Comparison of ENCODE assay signal across 26 mouse cellular contexts in the genomic region with DNA sequence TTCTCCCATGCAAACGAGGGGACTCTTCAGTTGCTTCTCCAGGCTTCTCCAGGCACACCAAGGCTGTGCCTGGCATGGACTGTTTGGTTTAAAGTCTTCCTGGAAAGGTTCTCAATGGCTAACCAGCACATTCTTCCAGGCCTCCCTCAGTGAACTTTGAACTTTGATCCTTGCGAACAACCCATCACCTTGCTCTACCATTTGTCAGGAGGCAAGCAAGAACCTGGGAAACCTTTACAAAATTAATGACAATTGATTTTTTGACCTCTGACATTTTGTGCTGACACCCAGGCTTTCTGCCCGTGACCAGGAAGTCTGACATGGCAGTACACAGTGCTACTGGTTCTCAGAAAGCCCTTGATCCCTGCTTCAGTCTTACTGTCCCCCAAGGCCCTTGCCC. TPM values are rescaled to one million over a fixed set of nuclear protein-coding genes. Genes with fewer than 3 reads are reported as not detected.
DNase-seq lines count a peak whose midpoint lies in the region; ATAC-seq lines count a peak whose summit lies in the region.
"Had no signal": no experiment of that assay in that cellular context is flagged by ENCODE, and none has a peak within 500 bp of the region (broad histone marks: within the 10 kb centered on the region; RNA-seq: fewer than 3 reads in every experiment).

No protein-coding gene starts in this region.

- peak overlapping the region; percentile 20; the same call in 1 of the 2 replicates for H3K27ac ChIP-seq in heart, embryonic 13.5 days (replicated peaks)
- peak overlapping the region; percentile 23; the same call in 1 of the 2 replicates for H3K27ac ChIP-seq in midbrain, embryonic 10.5 days (replicated peaks)
- H3K27ac ChIP-seq in midbrain, embryonic 15.5 days: no peak overlapping the region
- H3K27ac ChIP-seq: forebrain, embryonic 13.5 days; heart, embryonic 15.5 days; hindbrain, embryonic 14.5 days; limb, embryonic 13.5 days; liver, embryonic 14.5 days; midbrain, embryonic 13.5 days; neural tube, embryonic 12.5 days had no signal

- 77% methylated on average over 3 of the region's 3 CpGs for WGBS in heart, embryonic 13.5 days
- 75% methylated on average over 3 of the region's 3 CpGs for WGBS in midbrain, embryonic 10.5 days
- WGBS in midbrain, embryonic 15.5 days: 65% methylated on average over 3 of the region's 3 CpGs

- H3K4me3 ChIP-seq in heart, embryonic 13.5 days: no peak overlapping the region
- no peak overlapping the region for H3K4me3 ChIP-seq in midbrain, embryonic 10.5 days
- H3K4me3 ChIP-seq in midbrain, embryonic 15.5 days: no peak overlapping the region
- H3K4me3 ChIP-seq: forebrain, embryonic 13.5 days; heart, embryonic 15.5 days; limb, embryonic 13.5 days; midbrain, embryonic 13.5 days; neural tube, embryonic 12.5 days had no signal

- H3K27me3 ChIP-seq in heart, embryonic 13.5 days (replicated peaks): no peaks in the 10 kb centered on the region
- 0 out of 2 replicates have a peak, but pooled peaks cover 5% of the 10 kb centered on the region for H3K27me3 ChIP-seq in midbrain, embryonic 10.5 days (ENCODE audit: low read depth, poor library complexity, severe bottlenecking)
- no peaks in the 10 kb centered on the region for H3K27me3 ChIP-seq in midbrain, embryonic 15.5 days (replicated peaks)
- H3K27me3 ChIP-seq: CH12.LX; forebrain, embryonic 13.5 days; heart, embryonic 15.5 days; limb, embryonic 13.5 days; midbrain, embryonic 13.5 days; neural tube, embryonic 12.5 days; Patski had no signal

- H3K4me2 ChIP-seq in heart, embryonic 13.5 days: no peak overlapping the region
- no peak overlapping the region for H3K4me2 ChIP-seq in midbrain, embryonic 15.5 days
- H3K4me2 ChIP-seq: forebrain, embryonic 13.5 days; heart, embryonic 15.5 days; hindbrain, embryonic 14.5 days; limb, embryonic 13.5 days; lung, embryonic 14.5 days; midbrain, embryonic 13.5 days; neural tube, embryonic 12.5 days had no signal

- H3K36me3 ChIP-seq in heart, embryonic 13.5 days: no peaks in the 10 kb centered on the region
- H3K36me3 ChIP-seq in midbrain, embryonic 10.5 days: no peaks in the 10 kb centered on the region
- no peaks in the 10 kb centered on the region for H3K36me3 ChIP-seq in midbrain, embryonic 15.5 days (replicated peaks)
- H3K36me3 ChIP-seq: heart, embryonic 15.5 days; limb, embryonic 13.5 days; midbrain, embryonic 13.5 days; neural tube, embryonic 12.5 days had no signal

- H3K4me1 ChIP-seq in heart, embryonic 13.5 days: peaks cover 77% of the 10 kb centered on the region
- H3K4me1 ChIP-seq in midbrain, embryonic 10.5 days: peaks cover 33% of the 10 kb centered on the region
- peaks cover 22% of the 10 kb centered on the region for H3K4me1 ChIP-seq in midbrain, embryonic 15.5 days

- DNase-seq in heart, postnatal 10 days: no peak
- DNase-seq in midbrain, embryonic 10.5 days (ENCODE audit: low spot score): no peak
- DNase-seq in kidney, postnatal 25 days: peak; percentile 62 to 81
- no peak for DNase-seq in cerebellum, adult 8-10 months
- DNase-seq: adrenal gland, postnatal 36 days; cerebellum, adult 18-20 months; embryo, embryonic 11 days; gastrocnemius, postnatal 36 days; heart, postnatal 4 days; lung, embryonic 14.5 days; right cerebral cortex, postnatal 14 days; thymus, postnatal 14 days had no signal

- peak overlapping the region; percentile 25; the same call in 1 of the 2 replicates for H3K9ac ChIP-seq in heart, embryonic 13.5 days
- H3K9ac ChIP-seq in midbrain, embryonic 15.5 days: no peak overlapping the region
- H3K9ac ChIP-seq: forebrain, embryonic 13.5 days; heart, embryonic 15.5 days; hindbrain, embryonic 14.5 days; limb, embryonic 13.5 days; liver, embryonic 14.5 days; lung, embryonic 14.5 days; midbrain, embryonic 13.5 days; neural tube, embryonic 12.5 days had no signal

- intact Hi-C loops in heart, postnatal 10 days (cut with DNase I): no loop called here

- ATAC-seq in heart, embryonic 13.5 days (ENCODE audit: extremely low read depth, insufficient number of reproducible peaks, low FRiP score, low TSS enrichment): no peak
- no peak for ATAC-seq in midbrain, embryonic 15.5 days (replicated peaks)
- no peak for ATAC-seq in cerebellum, adult (ENCODE audit: insufficient number of reproducible peaks, low FRiP score, low TSS enrichment)
- ATAC-seq: forebrain, embryonic 13.5 days; inflammation-experienced regulatory T-cells, adult 6 months; midbrain, embryonic 13.5 days; Patski had no signal

- H3K9me3 ChIP-seq in heart, embryonic 13.5 days: no peaks in the 10 kb centered on the region
- no peaks in the 10 kb centered on the region for H3K9me3 ChIP-seq in midbrain, embryonic 10.5 days (replicated peaks)
- no peaks in the 10 kb centered on the region for H3K9me3 ChIP-seq in midbrain, embryonic 15.5 days
- H3K9me3 ChIP-seq: forebrain, embryonic 13.5 days; G1E; heart, embryonic 15.5 days; limb, embryonic 13.5 days; midbrain, embryonic 13.5 days; neural tube, embryonic 12.5 days had no signal

RNA-seq across cellular contexts. Expression of a gene that starts 24.1 kb away (rescaled TPM):
- polyA plus RNA-seq in heart, embryonic 13.5 days (2015; fragmentation: Nextera tagmentation; extraction: Ambion mirVana): 426 and 458 TPM in 2 replicates
- 100 to 1,000 TPM; 216 to 242 TPM for total RNA-seq in heart, postnatal 10 days (2021)
- 479 and 502 TPM in 2 replicates for polyA plus RNA-seq in midbrain, embryonic 10.5 days (2016; fragmentation: Nextera tagmentation; extraction: Ambion mirVana)
- 414 TPM in 2 replicates for polyA plus RNA-seq in midbrain, embryonic 15.5 days (2015; fragmentation: Nextera tagmentation; extraction: Ambion mirVana)

Comparison
In these comparisons a context has a peak if more than half of its experiments do, and no peak if none do; other contexts are left out.
1. DNase-seq: peak in kidney, postnatal 25 days (2 of 2); none in heart, postnatal 10 days (0 of 2), midbrain, embryonic 10.5 days (single experiment) and cerebellum, adult 8-10 months (single experiment).